Mouse (Mus musculus) C2C12 (cell line): ENCODE data around the gene Cacng8.

ENCODE experiments used
- CEBPB ChIP-seq: IDR thresholded peaks from one replicate; pipeline ENCODE4 v1.6.1; 2011; ENCODE audit warnings: low read depth, mild to moderate bottlenecking, control low read depth, moderate library complexity
- CTCF ChIP-seq: IDR thresholded peaks from one replicate; pipeline ENCODE4 v1.5.1; 2011; ENCODE audit not compliant: control insufficient read depth, insufficient read depth, insufficient read length

- TF ChIP-seq CEBPB = no peak
- peak; percentile 76 for TF ChIP-seq CTCF
These were observed 58.4 kb downstream of the Cacng8 start for GRCm38 (mm10) chr7:3448737-3449454.
